Mouse (Mus musculus): Measurements from ENCODE around the gene Snx6.
"Not testable (repeated sequence)": the region's sequence is repeated elsewhere in the genome, so short reads cannot be mapped to it uniquely, and the experiment has no call there.

Gene Snx6

DNA sequence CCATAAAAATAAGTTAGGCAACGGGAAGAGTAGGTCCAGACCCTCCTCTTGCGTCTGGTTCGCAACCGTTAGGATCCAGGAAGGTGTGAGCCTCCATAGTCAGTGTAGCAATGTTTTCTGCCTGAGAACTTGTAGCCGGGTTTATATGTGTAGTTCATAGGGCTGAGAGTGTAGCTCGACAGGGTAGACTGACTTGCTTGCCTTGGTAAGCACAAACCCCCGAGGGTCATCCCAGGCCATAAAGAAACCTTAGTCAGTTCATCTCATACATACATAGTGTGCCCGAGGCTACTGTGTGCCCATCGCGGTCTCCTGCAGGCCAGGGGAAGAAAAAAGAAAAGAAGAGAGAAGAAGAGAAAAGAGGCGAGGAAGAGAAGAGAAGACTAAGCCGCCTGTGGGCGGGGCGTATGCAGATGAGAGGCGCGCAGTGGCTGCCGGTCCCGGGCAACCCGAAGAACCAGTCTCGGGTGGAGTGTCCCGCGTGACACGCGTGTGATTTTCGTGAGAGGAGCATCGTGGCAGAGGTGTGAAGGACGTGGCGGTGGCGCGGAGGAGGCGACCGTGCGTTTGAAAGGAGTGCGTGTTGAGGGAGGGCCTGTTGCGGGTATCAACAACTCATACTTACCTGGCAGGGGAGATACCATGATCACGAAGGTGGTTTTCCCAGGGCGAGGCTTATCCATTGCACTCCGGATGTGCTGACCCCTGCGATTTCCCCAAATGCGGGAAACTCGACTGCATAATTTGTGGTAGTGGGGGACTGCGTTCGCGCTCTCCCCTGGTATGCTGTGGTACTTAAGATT is 85.6 kb downstream of the Snx6 start:
- in situ Hi-C loops (cut with MboI, MseI): not testable (repeated sequence)

DNA sequence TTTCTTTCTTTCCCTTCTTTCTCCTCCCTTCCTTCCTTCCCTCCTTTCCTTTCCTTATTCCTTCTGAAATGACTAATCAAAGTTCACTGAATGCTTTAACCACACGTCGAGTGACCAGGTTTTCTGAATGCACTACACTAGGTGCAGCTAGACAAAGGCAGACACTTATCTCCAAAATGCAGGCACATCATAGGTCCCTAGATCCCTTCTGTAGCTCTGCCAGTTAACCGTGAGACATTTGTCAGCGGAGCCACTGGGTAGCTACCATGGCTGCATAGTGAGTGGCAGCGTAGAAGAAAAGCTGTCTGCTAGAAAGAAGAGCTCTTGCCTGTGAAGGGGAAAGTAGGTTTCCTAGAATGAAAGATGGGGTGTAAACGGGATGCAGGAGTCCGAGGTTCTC is 96.1 kb downstream of the Snx6 start:
- in situ Hi-C loops (cut with MboI, MseI): loop anchor here (5.0 kb wide), 1 partner anchor 38 kb away; no protein-coding TSS in a partner anchor

DNA sequence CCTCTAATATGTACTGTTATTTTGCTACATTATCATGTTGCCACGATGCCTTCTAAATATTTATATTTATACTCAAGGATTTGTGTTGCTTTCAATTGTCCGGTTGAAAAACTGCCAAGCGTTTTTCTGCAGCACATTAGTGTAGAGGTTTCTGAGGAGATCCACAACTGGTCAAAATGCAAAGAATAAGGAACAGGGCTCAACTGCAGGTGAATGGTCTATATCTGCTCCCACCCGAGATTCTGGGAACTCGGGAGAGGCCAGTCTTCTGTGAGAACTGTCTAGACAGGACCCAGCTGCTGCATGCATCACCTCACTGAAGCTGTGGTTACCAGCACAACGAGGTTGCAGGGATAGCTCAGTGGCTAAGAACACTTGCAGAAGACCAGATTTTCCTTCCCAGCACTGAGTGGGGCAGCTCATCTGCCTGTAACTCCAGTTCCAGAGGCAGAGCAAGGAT is 97.7 kb downstream of the Snx6 start:
- in situ Hi-C loops (cut with MboI, MseI): loop anchor here (5.0 kb wide), 1 partner anchor 39 kb away; no protein-coding TSS in a partner anchor

DNA sequence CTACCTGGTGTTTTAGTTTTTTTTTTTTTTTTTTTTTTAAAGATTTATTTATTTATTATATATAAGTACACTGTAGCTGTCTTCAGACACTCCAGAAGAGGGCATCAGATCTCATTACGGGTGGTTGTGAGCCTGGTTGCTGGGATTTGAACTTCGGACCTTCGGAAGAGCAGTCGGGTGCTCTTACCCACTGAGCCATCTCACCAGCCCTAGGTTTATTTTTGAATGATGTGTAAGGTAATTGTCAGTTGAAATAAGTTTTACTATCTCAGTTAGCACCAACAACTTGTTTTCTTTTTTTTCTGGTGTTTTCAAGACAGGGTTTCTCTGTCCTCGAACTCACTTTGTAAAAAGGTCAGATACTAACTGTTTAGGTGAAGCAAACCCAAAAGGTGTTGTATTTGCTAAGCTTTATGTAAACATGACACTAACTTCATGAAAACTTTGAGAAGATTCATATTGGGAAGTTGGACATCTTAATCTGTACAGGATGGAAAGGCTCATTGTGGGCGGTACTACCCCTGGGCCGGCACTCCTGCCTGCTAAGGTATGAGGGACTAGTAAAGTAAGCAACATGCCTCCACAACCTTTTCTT is 98.4 kb downstream of the Snx6 start:
- in situ Hi-C loops (cut with MboI, MseI): loop anchor here (5.0 kb wide), 1 partner anchor 40 kb away; no protein-coding TSS in a partner anchor
